ENCODE assay signal across 7 mouse cellular contexts in the genomic region with DNA sequence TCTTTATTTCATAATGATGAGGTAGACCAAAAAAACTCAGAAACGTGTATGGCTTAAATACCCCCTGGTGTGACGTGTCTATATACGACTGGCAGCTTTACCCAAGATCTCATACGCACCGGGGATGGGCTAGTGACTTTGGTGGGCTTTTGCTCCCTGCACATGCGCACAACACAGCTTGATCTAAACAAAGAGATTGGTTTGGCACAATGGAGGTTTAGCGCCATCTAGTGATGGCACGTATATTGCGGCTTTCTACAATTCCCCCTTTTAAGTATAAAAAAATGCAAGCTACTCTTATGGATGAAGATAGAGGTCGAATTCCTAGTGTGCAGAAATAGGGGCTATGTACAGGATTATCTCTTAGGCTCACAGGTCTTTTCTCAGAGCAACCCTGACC.
DNase-seq lines count a peak whose midpoint lies in the region; ATAC-seq and TF ChIP-seq lines count a peak whose summit lies in the region.

No protein-coding gene starts in this region.

- no peak overlapping the region for H3K4me3 ChIP-seq in kidney, adult 2 months (ENCODE audit: insufficient read depth, low read depth, low read length)
- no peak overlapping the region for H3K4me3 ChIP-seq in kidney, embryonic 15.5 days (replicated peaks)

- H3K36me3 ChIP-seq in kidney, adult 2 months (ENCODE audit: control insufficient read depth, insufficient read depth, low read length): no peaks in the 10 kb centered on the region
- no peaks in the 10 kb centered on the region for H3K36me3 ChIP-seq in kidney, embryonic 15.5 days

- 0 out of 2 replicates have a peak, but pooled peaks cover 3% of the 10 kb centered on the region for H3K9me3 ChIP-seq in kidney, embryonic 15.5 days (replicated peaks)

- WGBS in kidney, adult 2 months: 65% methylated on average over 10 of the region's 10 CpGs
- WGBS in kidney, embryonic 15.5 days: 73% methylated on average over 10 of the region's 10 CpGs

- no peaks in the 10 kb centered on the region for H3K27me3 ChIP-seq in kidney, adult 2 months (replicated peaks; ENCODE audit: control insufficient read depth, insufficient read depth, low read length)
- H3K27me3 ChIP-seq in kidney, embryonic 15.5 days: no peaks in the 10 kb centered on the region

- ATAC-seq in kidney, embryonic 15.5 days (replicated peaks; ENCODE audit: low FRiP score): no peak

- H3K4me1 ChIP-seq in kidney, adult 2 months (ENCODE audit: control insufficient read depth, insufficient read depth, low read length): no peaks in the 10 kb centered on the region
- H3K4me1 ChIP-seq in kidney, embryonic 15.5 days: no peaks in the 10 kb centered on the region

- peak; percentile 8 for DNase-seq in kidney, adult 2 months
- peak; percentile 75 for DNase-seq in ES-CJ7 (ENCODE audit: low read depth, low spot score)
- DNase-seq in adrenal gland, postnatal 25 days: peak; percentile 3
- peak; percentile 30 for DNase-seq in induced T-regulatory cell, adult 2 months (ENCODE audit: low read depth)
- peak; percentile 2 for DNase-seq in naive thymus-derived CD4-positive, alpha-beta T cell, adult 2 months (ENCODE audit: low read depth)
- no peak for DNase-seq in ovary, postnatal 36 days (ENCODE audit: low spot score)

- H3K27ac ChIP-seq in kidney, adult 2 months (ENCODE audit: insufficient read depth, low read depth, low read length): no peak overlapping the region
- H3K27ac ChIP-seq in kidney, embryonic 15.5 days: no peak overlapping the region

- peak; percentile 45 for TF ChIP-seq CTCF in kidney, adult 2 months (conservative IDR thresholded peaks at IDR 0.05; ENCODE audit: insufficient read depth, insufficient read length, low read depth, low read length)

- no peak overlapping the region for H3K4me2 ChIP-seq in kidney, embryonic 15.5 days

- TF ChIP-seq POLR2A in kidney, adult 2 months (IDR thresholded peaks at IDR 0.05; ENCODE audit: low read depth, low read length): no peak

- no peak overlapping the region for H3K9ac ChIP-seq in kidney, embryonic 15.5 days
